Mouse (Mus musculus): ENCODE data around the gene Yy1.

DNA sequence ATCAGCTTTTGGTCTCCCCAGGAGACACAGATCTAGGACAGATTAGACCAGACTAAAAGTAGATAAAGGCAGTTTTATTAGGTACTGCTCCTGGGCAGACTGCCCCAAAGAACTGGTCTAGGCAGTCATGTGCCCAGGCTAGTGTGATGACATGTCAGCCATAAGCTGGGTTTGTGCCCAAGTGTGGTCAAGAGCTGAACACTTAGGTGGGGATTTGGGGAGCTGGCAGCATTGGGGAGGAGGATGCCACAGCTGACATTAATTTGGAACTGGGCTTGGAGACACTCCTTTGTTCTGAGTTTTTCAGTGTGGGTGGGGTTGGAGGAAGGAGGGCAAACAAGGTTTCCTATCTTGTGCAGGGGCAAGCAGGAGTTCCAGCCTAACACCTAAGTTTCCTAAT is 46.8 kb upstream of the Yy1 start:
- no peak for TF ChIP-seq CTCF (IDR thresholded peaks at IDR 0.05; ENCODE audit: low read depth)
- no peak for TF ChIP-seq EP300 (IDR thresholded peaks at IDR 0.05; ENCODE audit: low read depth)
